Mouse (Mus musculus) cerebellum, adult 18-20 months (tissue): ENCODE measurements at regions not wholly inside any gene's neighbourhood (a gene's known extent, or its start where the extent isn't known, plus 50 kb on each side); places are given as distances from the start of the nearest gene placed in this dataset.

Source experiments
- DNase-seq, 2 experiments: peaks; one replicate each; pipeline ENCODE4 v3.0.0; 2021

GRCm38 (mm10) chr4:56421575-56421974 is 318.3 kb upstream of the Gm26657 start:
- DNase-seq, result no peak

GRCm38 (mm10) chr4:56419122-56419913 is 320.6 kb upstream of the Gm26657 start:
- no peak for DNase-seq

- no peak for DNase-seq
Observed at GRCm38 (mm10) chr4:56411024-56411636, 328.7 kb upstream of the Gm26657 start.

- no peak for DNase-seq
Observed at GRCm38 (mm10) chr4:56393793-56394192, 346.1 kb upstream of the Gm26657 start.

GRCm38 (mm10) chr4:56387051-56387450 is 352.8 kb upstream of the Gm26657 start:
- no peak for DNase-seq

GRCm38 (mm10) chr4:56375745-56376144 is 364.1 kb upstream of the Gm26657 start:
- no peak for DNase-seq

- no peak for DNase-seq
Observed at GRCm38 (mm10) chr4:56374466-56374865, 365.4 kb upstream of the Gm26657 start.

- no peak for DNase-seq
Observed at GRCm38 (mm10) chr4:56373746-56374145, 366.1 kb upstream of the Gm26657 start.

- DNase-seq, result no peak
Observed at GRCm38 (mm10) chr4:56373167-56373566, 366.7 kb upstream of the Gm26657 start.

GRCm38 (mm10) chr4:56372711-56373110 is 367.2 kb upstream of the Gm26657 start:
- DNase-seq, result no peak

GRCm38 (mm10) chr4:56364594-56364993 is 375.3 kb upstream of the Gm26657 start:
- DNase-seq, result no peak

- DNase-seq, result no peak
Observed at GRCm38 (mm10) chr4:56362121-56362520, 377.7 kb upstream of the Gm26657 start.

- DNase-seq, result no peak
Observed at GRCm38 (mm10) chr4:56349216-56349615, 390.7 kb upstream of the Gm26657 start.

- no peak for DNase-seq
Observed at GRCm38 (mm10) chr4:56325156-56325555, 414.7 kb upstream of the Gm26657 start.

- no peak for DNase-seq
Observed at GRCm38 (mm10) chr4:56319134-56319533, 420.7 kb upstream of the Gm26657 start.

GRCm38 (mm10) chr4:56305664-56306330 is 434.1 kb upstream of the Gm26657 start:
- no peak for DNase-seq

- DNase-seq, result no peak
Observed at GRCm38 (mm10) chr4:56304275-56304674, 435.6 kb upstream of the Gm26657 start.

- no peak for DNase-seq
Observed at GRCm38 (mm10) chr4:56287980-56288379, 451.9 kb upstream of the Gm26657 start.

- no peak for DNase-seq
Observed at GRCm38 (mm10) chr4:56284490-56284889, 455.4 kb upstream of the Gm26657 start.

GRCm38 (mm10) chr4:56275836-56276235 is 464.0 kb upstream of the Gm26657 start:
- DNase-seq, result no peak

- DNase-seq, result no peak
Observed at GRCm38 (mm10) chr4:56271390-56271789, 468.5 kb upstream of the Gm26657 start.

GRCm38 (mm10) chr4:56264626-56265025 is 475.2 kb upstream of the Gm26657 start:
- no peak for DNase-seq

- DNase-seq, result no peak
Observed at GRCm38 (mm10) chr4:56263822-56264221, 476.0 kb upstream of the Gm26657 start.

- DNase-seq, result no peak
Observed at GRCm38 (mm10) chr4:56262589-56262988, 477.3 kb upstream of the Gm26657 start.
